Mouse (Mus musculus) lung, adult 2 months (tissue): ENCODE results near the gene Nos1ap.

ENCODE experiments used
- CTCF ChIP-seq: fragments of 200-500 bp; IDR thresholded peaks from 2 replicates; pipeline ENCODE4 v1.5.1; 2011; ENCODE audit warnings: mild to moderate bottlenecking, low read length, control low read depth; ENCODE audit not compliant: insufficient read depth
- POLR2A ChIP-seq: fragments of 200-500 bp; IDR thresholded peaks from 2 replicates; pipeline ENCODE4 v1.6.1; 2011; ENCODE audit warnings: low read depth, mild to moderate bottlenecking, control low read depth, low read length, borderline replicate concordance; ENCODE audit errors: extremely low read depth

GRCm38 (mm10) chr1:170303103-170303502 is 286.6 kb downstream of the Nos1ap start:
- TF ChIP-seq CTCF (no peak), POLR2A (no peak)
